Mouse (Mus musculus) intestine, embryonic 14.5 days (tissue): ENCODE measurements around the gene Wdr24. TPM values are rescaled to one million over a fixed set of nuclear protein-coding genes. Genes with fewer than 3 reads are reported as not detected.

Experiments
- ATAC-seq: fragments of 200-750 bp; cut with Nextera tagmentation; replicated peaks from 2 replicates; pipeline ENCODE4 v1.8.0; 2017; ENCODE audit warnings: low read depth, moderate number of reproducible peaks, moderate TSS enrichment, moderate library complexity; ENCODE audit not compliant: low FRiP score, low TSS enrichment
- DNase-seq: peaks from one replicate; pipeline ENCODE4 v3.0.0-alpha.2; 2018; ENCODE audit warnings: low spot score
- H3K27ac ChIP-seq: fragments of 300-500 bp; sonication (generic); 2 replicates; pipeline ENCODE4 v1.5.1; 2014; ENCODE audit warnings: low read depth, mild to moderate bottlenecking, control low read depth
- H3K27me3 ChIP-seq: fragments of 300-500 bp; sonication (generic); replicated peaks from 2 replicates; pipeline ENCODE4 v1.6.1; 2014; ENCODE audit warnings: low read length, control low read depth; ENCODE audit not compliant: control insufficient read depth, insufficient read depth
- H3K36me3 ChIP-seq: fragments of 300-500 bp; sonication (generic); 2 replicates; pipeline ENCODE4 v1.6.1; 2014; ENCODE audit warnings: low read length, control low read depth; ENCODE audit not compliant: control insufficient read depth, insufficient read depth
- H3K4me1 ChIP-seq: fragments of 300-500 bp; sonication (generic); replicated peaks from 2 replicates; pipeline ENCODE4 v1.6.1; 2014; ENCODE audit warnings: low read length, control low read depth, mixed read lengths; ENCODE audit not compliant: control insufficient read depth, insufficient read depth
- H3K4me2 ChIP-seq: fragments of 300-500 bp; sonication (generic); 2 replicates; pipeline ENCODE4 v1.6.1; 2014; ENCODE audit warnings: low read length
- H3K4me3 ChIP-seq: fragments of 300-500 bp; sonication (generic); 2 replicates; pipeline ENCODE4 v1.5.1; 2014; ENCODE audit warnings: low read depth, low read length, control low read depth, mixed read lengths
- H3K9ac ChIP-seq: fragments of 300-500 bp; sonication (generic); 2 replicates; pipeline ENCODE4 v1.6.1; 2014; ENCODE audit warnings: mild to moderate bottlenecking, low read length
- H3K9me3 ChIP-seq: fragments of 300-500 bp; sonication (generic); 2 replicates; pipeline ENCODE4 v1.6.1; 2016; ENCODE audit warnings: low read length, control low read depth; ENCODE audit not compliant: control insufficient read depth
- WGBS: fragments of 180-500 bp; shearing (Covaris S2); extraction: QIAGEN DNeasy Blood & Tissue Kit; methylation state at CpG from one replicate; pipeline ENCODE4 v1.1.7; 2014; 5-methylcytosine and 5-hydroxymethylcytosine counted together
- polyA plus RNA-seq: library from polyadenylated mRNA; unstranded; fragments of >200 nt; fragmentation: Nextera tagmentation; extraction: Ambion mirVana; gene quantifications from 2 replicates; pipeline ENCODE4 v1.2.1, GENCODE M21; 2014

Gene Wdr24
- polyA plus RNA-seq: 29.4 and 30.8 TPM in 2 replicates

GRCm38 (mm10) chr17:25823452-25823851, at the start of gene Wdr24:
Wdr24 (plus strand) TSS chr17:25823627.
- peaks cover 24% of the 10 kb centered on the region for H3K36me3 ChIP-seq
- DNase-seq (peak; percentile 79), ATAC-seq (0 out of 2 replicates have a peak, but pooled peaks have one; percentile 49)
- under 1% methylated on average over 18 of the region's 18 CpGs for WGBS
- H3K4me3 ChIP-seq: peak within 1 kb of the TSS; percentile 77
- H3K4me1 ChIP-seq: peaks cover 19% of the 10 kb centered on the region
- H3K27ac ChIP-seq: peak within 1 kb of the TSS; percentile 38
- H3K27me3 ChIP-seq: peaks cover 29% of the 10 kb centered on the region
- no peaks in the 10 kb centered on the region for H3K9me3 ChIP-seq
- peak within 1 kb of the TSS; percentile 62 for H3K9ac ChIP-seq
- peak within 1 kb of the TSS; percentile 92 for H3K4me2 ChIP-seq

GRCm38 (mm10) chr17:25775318-25776062, 47.9 kb upstream of the Wdr24 start:
- Histone ChIP-seq H3K9ac (no peak overlapping the region), H3K4me3 (no peak overlapping the region), H3K27ac (no peak overlapping the region), H3K9me3 (no peaks in the 10 kb centered on the region), H3K27me3 (no peaks in the 10 kb centered on the region), H3K4me2 (no peak overlapping the region), H3K36me3 (peaks cover 16% of the 10 kb centered on the region), H3K4me1 (peaks cover 9% of the 10 kb centered on the region)
- no peak for ATAC-seq
- WGBS: 78% methylated on average over 10 of the region's 10 CpGs
- no peak for DNase-seq

- Histone ChIP-seq H3K27ac (no peak overlapping the region), H3K4me1 (peaks cover 9% of the 10 kb centered on the region), H3K9me3 (no peaks in the 10 kb centered on the region), H3K36me3 (peaks cover 39% of the 10 kb centered on the region), H3K27me3 (no peaks in the 10 kb centered on the region), H3K9ac (no peak overlapping the region), H3K4me3 (no peak overlapping the region), H3K4me2 (no peak overlapping the region)
- no peak for DNase-seq
- WGBS: 93% methylated on average over 5 of the region's 5 CpGs
- ATAC-seq: no peak
These were observed 45.5 kb upstream of the Wdr24 start for GRCm38 (mm10) chr17:25777948-25778347.

- Histone ChIP-seq H3K27ac (no peak overlapping the region), H3K4me3 (no peak overlapping the region), H3K4me1 (peaks cover 12% of the 10 kb centered on the region), H3K27me3 (no peaks in the 10 kb centered on the region), H3K9me3 (no peaks in the 10 kb centered on the region), H3K36me3 (peaks cover 45% of the 10 kb centered on the region), H3K4me2 (no peak overlapping the region), H3K9ac (no peak overlapping the region)
- DNase-seq: no peak
- 67% methylated on average over 6 of the region's 6 CpGs for WGBS
- ATAC-seq: no peak
These were observed 42.1 kb upstream of the Wdr24 start for GRCm38 (mm10) chr17:25781339-25781738.

- no peak overlapping the region for H3K4me3 ChIP-seq
- peaks cover 46% of the 10 kb centered on the region for H3K36me3 ChIP-seq
- H3K4me2 ChIP-seq: no peak overlapping the region
- ATAC-seq (no peak), DNase-seq (no peak)
- no peak overlapping the region for H3K9ac ChIP-seq
- H3K4me1 ChIP-seq: peaks cover 12% of the 10 kb centered on the region
- 75% methylated on average over 7 of the region's 7 CpGs for WGBS
- H3K27ac ChIP-seq: no peak overlapping the region
- H3K9me3 ChIP-seq: no peaks in the 10 kb centered on the region
- H3K27me3 ChIP-seq: no peaks in the 10 kb centered on the region
These were observed 40.3 kb upstream of the Wdr24 start for GRCm38 (mm10) chr17:25783086-25783485.

GRCm38 (mm10) chr17:25783861-25784574, 39.4 kb upstream of the Wdr24 start:
- Histone ChIP-seq H3K36me3 (peaks cover 53% of the 10 kb centered on the region), H3K9me3 (no peaks in the 10 kb centered on the region), H3K4me1 (peaks cover 12% of the 10 kb centered on the region), H3K9ac (no peak overlapping the region), H3K4me3 (peak overlapping the region; percentile 94; the same call in 1 of the 2 replicates), H3K27me3 (no peaks in the 10 kb centered on the region), H3K27ac (no peak overlapping the region), H3K4me2 (peak overlapping the region; percentile 94)
- DNase-seq (no peak), ATAC-seq (no peak)
- 78% methylated on average over 15 of the region's 15 CpGs for WGBS

GRCm38 (mm10) chr17:25785281-25785745, 38.1 kb upstream of the Wdr24 start, which contains the start of gene Haghl:
Haghl (minus strand) TSS chr17:25785673.
- Histone ChIP-seq H3K4me1 (peaks cover 12% of the 10 kb centered on the region), H3K36me3 (peaks cover 56% of the 10 kb centered on the region), H3K4me2 (peak within 1 kb of the TSS; percentile 94), H3K27ac (peak within 1 kb of the TSS; percentile 79), H3K9ac (peak within 1 kb of the TSS; percentile 65), H3K9me3 (no peaks in the 10 kb centered on the region), H3K27me3 (no peaks in the 10 kb centered on the region), H3K4me3 (peak within 1 kb of the TSS; percentile 94)
- peak; percentile 99 for DNase-seq
- WGBS: under 1% methylated on average over 23 of the region's 23 CpGs
- peak; percentile 82 for ATAC-seq

- Histone ChIP-seq H3K4me2 (peak within 1 kb of the TSS; percentile 94), H3K27ac (peak within 1 kb of the TSS; percentile 79; the same call in 1 of the 2 replicates), H3K36me3 (peaks cover 50% of the 10 kb centered on the region), H3K9me3 (no peaks in the 10 kb centered on the region), H3K4me3 (peak within 1 kb of the TSS; percentile 94), H3K4me1 (peaks cover 18% of the 10 kb centered on the region), H3K27me3 (no peaks in the 10 kb centered on the region), H3K9ac (peak within 1 kb of the TSS; percentile 65)
- DNase-seq (no peak), ATAC-seq (no peak)
- 80% methylated on average over 3 of the region's 3 CpGs for WGBS
These were observed 37.1 kb upstream of the Wdr24 start, which contains the start of gene Ccdc78 for GRCm38 (mm10) chr17:25786280-25786679. Ccdc78 (plus strand) TSS chr17:25786580.
